Mouse (Mus musculus) G1E (cell line): Measurements from ENCODE around the gene Olfr1112.

ENCODE experiments used
- CTCF ChIP-seq: IDR thresholded peaks from 2 replicates; pipeline ENCODE4 v1.5.1; 2012; ENCODE audit warnings: low read depth, low read length, inconsistent platforms, mixed read lengths
- GATA1 ChIP-seq: IDR thresholded peaks from 2 replicates; pipeline ENCODE4 v1.6.1; 2012; ENCODE audit warnings: borderline replicate concordance, low read length, inconsistent platforms, mixed read lengths
- GATA2 ChIP-seq: IDR thresholded peaks from 2 replicates; pipeline ENCODE4 v1.6.1; 2012; ENCODE audit warnings: low read depth, low read length, inconsistent platforms, borderline replicate concordance
- POLR2AphosphoS5 ChIP-seq: IDR thresholded peaks from 2 replicates; pipeline ENCODE4 v1.6.1; 2012; ENCODE audit warnings: low read depth, low read length, inconsistent platforms; ENCODE audit not compliant: insufficient replicate concordance
- TAL1 ChIP-seq: conservative IDR thresholded peaks from 2 replicates; pipeline ENCODE4 v1.6.1; 2012; ENCODE audit warnings: low read depth, low read length, inconsistent platforms, mixed read lengths

DNA sequence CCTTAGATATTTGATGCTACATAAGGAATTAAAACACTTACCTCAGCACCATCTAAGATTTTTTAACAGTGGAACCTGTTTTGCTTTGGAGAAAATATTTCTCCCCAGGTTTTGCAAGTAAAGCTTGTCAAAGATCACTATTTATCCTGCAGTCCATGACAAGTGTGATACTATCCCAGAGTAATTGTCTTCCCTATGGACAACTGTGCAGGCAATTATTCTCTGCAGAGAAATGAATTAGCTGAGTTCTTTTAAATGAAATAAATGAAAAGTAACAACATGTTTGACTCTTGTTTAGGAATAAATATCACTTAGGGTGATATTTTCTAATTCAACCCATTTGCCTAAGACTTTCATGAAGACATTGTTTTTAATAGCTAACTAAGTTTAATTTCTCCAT is 35.1 kb upstream of the Olfr1112 start, which contains the start of gene Olfr1111:
- TF ChIP-seq CTCF (no peak), GATA1 (no peak), POLR2AphosphoS5 (no peak), TAL1 (no peak), GATA2 (no peak)
